Mouse (Mus musculus) urinary bladder, postnatal 4 days (tissue): Measurements from ENCODE around the gene Hprt.

Experiments used
- DNase-seq, 2 experiments: peaks; one replicate each; pipeline ENCODE4 v3.0.0; 2021 to 2022; ENCODE audit warnings: low spot score in 2 of 2

Gene Hprt

DNA sequence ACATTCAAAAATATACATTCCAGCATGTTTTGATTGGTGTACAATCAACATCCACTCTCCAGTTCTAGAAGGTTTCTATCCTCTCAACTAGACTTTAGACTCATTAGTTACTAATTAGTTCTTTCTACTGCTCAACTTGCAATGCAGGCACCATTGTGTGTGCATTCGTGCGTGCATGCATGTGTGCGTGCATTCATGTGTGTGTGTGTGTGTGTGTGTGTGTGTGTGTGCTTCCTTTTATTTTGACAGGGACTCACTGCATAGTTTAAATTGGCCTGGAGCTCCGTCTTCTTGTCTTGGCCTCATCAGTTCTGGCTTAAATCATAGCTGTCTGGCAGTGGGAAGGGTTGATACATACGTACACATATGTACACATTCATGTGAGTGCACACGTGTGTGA is 53.1 kb downstream of the Hprt start:
- no peak for DNase-seq

DNA sequence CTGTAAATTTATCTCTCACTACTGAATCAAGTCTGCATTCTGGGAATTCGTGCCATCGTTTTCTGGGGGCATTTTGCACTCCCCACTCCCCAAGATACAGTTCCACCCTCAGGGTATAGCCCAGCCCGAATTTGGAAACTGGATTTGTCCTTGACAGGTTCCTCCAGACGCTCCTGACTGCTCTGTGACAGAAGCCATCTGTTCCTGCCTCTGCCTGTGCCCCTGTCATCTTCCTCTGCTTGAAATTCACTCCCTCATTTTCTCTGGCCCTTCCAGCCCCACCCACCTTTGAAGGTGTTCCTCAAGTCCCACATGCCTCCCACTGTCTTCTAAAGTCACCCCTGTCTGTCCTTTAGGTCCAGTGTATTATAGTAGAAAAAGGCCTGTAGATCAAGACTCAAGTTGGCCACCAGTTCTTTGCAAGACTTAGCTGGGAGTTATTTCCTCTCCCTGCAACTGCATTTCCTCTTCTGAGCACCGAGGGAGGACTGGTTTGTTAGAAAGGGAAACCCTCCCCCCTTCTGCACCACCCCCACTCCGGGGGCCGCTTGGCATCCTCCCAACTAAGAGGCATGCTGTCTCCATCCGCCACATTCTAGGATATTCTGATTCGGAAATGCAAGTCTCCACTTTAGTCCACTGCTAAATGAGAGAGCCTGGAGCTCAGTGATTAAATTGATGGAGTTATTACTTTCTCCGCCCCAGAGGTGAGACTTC is 57.4 kb downstream of the Hprt start:
- DNase-seq: no peak

DNA sequence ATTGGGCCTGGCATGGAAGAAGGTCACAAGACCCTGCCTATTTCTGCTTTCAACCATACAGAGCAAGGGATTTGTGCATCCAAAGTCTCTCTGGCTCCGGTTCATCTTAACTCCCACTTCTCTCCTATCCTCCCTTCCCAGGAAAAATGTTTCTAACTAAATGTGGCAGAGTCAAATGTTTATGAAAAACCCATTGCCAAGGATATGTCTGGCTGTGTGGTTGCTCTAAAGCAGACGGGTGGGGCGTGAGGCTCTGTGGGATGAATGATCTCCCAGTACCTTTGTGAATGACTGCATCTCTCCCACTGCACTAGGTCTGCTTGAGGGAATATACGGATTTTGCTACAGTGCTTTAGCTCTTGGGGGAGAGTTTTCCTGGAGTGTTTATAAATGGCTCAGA is 58.1 kb downstream of the Hprt start:
- DNase-seq: no peak

DNA sequence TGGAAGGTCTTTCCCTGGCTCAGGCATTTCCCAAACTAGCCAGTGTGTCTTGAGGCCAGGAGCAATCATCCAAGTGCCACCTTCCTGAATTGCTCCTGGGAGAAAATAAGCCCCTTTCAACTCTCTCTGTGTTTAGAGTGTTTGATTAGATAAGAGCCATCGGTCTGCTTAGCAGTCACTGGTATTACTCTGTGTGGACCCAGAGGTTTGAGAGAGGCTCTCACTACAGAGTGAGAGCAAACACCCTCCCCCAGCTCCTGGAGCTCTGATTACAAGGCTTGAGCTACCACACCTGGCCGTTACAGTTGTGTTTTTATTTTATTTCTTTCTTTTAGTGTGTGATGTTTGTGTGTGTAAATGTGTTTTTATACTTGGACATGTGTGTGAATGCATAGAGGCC is 59.0 kb downstream of the Hprt start:
- DNase-seq: no peak

DNA sequence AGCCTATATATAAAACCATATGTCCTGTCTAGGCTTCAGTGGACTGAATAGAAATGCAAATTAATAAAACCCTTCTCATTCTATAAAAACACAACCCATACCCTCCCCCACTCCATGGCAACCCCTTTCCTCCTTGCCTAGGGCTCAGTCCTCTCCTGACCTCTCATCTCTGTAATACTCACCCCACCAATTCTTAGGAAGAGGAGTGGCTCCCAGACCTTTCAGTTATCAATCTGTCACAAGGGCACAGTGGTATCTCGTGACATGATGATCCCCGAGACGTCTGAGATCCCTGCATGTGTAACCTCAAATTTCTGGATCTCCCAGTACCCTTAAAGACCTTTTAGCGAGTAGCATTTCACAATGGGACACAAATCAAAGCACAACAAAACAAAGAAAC is 61.3 kb downstream of the Hprt start:
- DNase-seq: no peak

- DNase-seq: no peak
Observed at GRCm38 (mm10) chrX:53050353-53050752, 62.4 kb downstream of the Hprt start.

DNA sequence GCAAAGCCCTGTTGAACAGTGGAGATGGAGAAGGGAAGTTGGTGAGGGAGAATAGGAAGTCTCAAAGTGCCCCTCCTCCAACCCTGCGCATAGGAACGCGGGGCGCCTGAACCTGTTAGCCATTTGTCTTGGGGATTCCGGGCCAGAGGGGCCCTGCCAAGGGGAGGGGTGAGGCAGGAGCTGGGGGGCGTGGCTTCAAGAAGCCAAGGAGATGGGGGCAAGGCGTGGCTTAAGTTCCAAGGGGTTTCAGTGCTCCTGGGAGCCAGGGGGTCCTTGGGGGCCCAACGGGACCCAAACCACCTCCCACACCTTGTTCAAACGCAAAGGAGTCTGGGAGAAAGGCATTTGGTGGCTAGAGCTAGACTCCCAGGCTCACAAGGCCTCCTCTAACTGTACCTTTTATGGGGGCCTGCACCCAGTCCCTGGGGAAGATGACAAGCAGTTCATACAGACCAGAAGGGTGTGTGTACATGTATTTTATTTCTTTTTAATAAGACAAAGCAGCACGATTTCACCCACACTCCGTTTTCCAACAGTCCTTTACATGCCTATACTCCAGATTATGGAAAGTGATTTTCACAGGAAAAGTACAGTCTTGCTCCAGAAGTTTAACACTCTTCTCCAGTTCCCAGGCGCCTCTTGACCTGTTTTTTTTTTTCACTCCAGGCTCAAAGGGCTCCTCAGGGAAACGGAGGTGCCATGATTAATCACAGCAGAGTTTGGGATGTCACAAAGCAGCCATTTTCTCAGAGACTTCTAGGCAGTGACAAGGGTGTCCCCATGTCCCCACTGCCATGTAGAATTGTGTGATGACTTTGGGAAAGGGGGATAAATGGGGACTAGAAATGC is 64.9 kb downstream of the Hprt start:
- DNase-seq: peak; percentile 69 to 71

GRCm38 (mm10) chrX:53053885-53054284 is 65.9 kb downstream of the Hprt start:
- no peak for DNase-seq

DNA sequence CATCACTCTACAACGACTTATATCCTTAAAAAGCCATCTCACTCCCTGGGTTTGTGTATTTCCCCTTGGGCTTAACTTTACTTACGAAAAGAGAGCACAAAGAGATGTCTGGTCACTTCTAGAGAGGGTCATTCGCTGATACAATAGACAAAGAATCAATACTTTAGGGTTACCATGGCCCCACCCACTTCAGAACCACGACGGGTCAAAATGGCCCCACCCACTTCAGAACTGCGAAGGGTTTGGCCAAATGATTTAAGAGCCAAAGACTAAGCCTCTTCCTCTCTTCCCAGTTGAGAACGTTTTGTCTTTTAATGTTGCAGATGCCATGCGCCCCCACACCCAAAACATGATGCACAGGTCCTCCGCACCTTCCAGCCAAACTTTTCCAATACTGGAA is 67.8 kb downstream of the Hprt start:
- no peak for DNase-seq

DNA sequence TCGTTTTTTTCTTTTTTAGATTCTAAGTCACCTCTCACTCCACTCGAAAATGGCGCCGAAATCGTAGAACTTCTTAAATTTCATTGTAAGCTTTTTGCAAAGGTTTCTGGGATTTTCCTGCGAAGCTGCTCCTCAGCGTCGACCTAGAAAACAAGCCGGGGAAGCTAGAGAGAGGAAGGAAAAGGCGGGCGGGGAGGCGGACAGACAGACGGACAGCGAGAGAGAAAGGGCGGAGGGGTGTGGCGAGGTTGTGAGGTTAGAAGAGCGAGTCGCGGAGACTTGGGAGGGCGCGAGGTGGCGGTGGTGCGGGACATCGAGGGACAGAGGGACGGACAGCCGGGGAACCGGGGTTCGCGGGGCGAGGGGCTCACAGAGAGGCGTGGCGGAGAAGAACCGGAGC is 68.7 kb downstream of the Hprt start:
- DNase-seq: peak in 1 of 2 experiments; percentile 65

- peak; percentile 91 to 92 for DNase-seq
Observed at GRCm38 (mm10) chrX:53057054-53057759, 69.3 kb downstream of the Hprt start.

DNA sequence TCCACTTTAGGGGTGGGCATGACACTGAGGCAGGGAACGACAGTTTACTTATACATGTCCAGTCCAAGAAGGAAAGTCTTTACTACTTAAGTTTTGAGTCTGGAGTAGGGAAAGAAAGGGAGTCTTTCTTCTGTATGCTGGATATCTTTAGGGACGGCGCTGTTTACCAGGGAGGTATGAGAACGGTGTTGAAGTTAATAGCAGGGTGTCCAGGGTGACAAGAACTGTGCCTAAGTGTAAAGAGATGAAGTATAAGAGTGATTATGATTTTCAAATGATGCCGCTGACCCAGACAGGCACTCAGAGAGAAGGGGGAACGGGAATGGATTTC is 69.8 kb downstream of the Hprt start:
- DNase-seq: no peak

DNA sequence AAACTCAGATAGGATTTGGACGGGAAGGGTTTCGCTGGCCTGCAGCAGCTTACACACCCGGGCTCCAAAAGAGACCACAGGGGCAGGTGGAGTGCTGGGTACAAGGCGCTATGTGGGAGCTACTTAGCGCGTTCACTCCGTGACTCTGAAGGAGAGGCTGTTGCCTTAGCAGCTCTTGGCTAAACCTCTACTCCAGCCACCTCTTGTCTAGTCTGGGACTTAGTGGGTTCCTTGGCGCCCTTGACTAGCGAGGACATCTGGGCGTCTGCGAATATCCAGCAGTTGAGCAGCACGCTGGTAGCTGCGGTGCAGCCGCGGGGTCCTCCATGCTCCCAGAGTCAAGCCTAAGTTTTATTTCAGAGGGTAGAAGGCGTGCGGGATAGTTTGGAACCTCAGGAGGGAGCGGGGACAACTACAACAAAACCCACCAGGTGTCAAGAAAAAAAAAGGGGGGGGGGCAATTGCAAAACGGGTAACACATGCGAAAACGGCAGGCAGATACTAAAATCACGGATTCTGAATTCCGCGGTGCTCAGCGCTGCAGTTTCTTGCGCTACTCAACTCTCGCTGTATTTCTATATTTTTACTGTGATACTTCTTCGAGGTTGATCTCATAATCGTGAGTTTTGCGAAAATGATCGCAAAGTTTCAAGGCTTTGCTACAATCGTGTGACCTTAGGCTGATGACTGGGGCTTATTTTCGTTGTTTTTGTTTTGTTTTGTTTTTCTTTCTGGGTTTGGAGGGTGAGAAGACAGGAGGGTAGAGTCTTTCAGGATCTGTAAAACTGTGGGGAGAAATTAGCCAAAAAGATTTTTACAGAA is 70.7 kb downstream of the Hprt start:
- no peak for DNase-seq

DNA sequence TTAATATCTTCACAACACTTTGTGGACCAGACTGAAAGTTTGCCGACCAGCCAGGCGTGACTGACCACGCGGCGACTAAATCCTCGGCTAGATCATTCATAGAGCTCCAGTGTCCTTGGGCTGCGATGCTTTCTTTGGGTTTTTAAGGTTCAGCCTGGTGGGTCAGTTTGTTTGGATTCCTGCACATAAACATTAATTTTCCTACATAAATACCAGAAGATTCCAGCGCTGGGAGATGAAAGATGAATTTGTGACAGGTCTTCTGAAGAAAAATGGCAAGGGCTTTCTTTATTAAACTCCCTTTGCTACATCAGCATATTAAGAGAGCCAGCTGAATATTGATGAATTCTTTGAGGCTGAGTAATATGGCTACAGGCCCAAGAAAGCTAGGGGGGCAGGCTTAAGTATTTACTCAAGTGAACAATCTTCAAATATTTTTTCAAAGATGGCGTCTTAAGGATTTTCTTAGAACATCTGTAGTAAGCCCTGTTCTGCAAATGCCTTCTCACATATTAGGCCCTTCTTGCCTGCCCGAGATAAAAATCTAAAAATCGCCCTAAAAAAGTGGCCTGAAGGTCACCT is 71.6 kb downstream of the Hprt start:
- DNase-seq: no peak

GRCm38 (mm10) chrX:53064406-53064805 is 76.5 kb downstream of the Hprt start:
- DNase-seq: no peak
